ENCODE assay signal across 12 mouse cellular contexts in genomic region chr4:135248250-135249018, GRCm38 (mm10). TPM values are rescaled to one million over a fixed set of nuclear protein-coding genes. Genes with fewer than 3 reads are reported as not detected.
DNase-seq lines count a peak whose midpoint lies in the region; ATAC-seq lines count a peak whose summit lies in the region.
"Had no signal": no experiment of that assay in that cellular context is flagged by ENCODE, and none has a peak within 500 bp of the region (broad histone marks: within the 10 kb centered on the region; RNA-seq: fewer than 3 reads in every experiment).

No protein-coding gene starts in this region.

- no peak overlapping the region for H3K4me2 ChIP-seq in heart, embryonic 13.5 days
- H3K4me2 ChIP-seq in midbrain, embryonic 16.5 days (ENCODE audit: low read length): no peak overlapping the region
- H3K4me2 ChIP-seq in midbrain, embryonic 11.5 days: no peak overlapping the region
- no peak overlapping the region for H3K4me2 ChIP-seq in liver, embryonic 11.5 days

- no peak for DNase-seq in heart, postnatal 14 days
- DNase-seq in midbrain, embryonic 11.5 days (ENCODE audit: low spot score, missing footprints): no peak
- DNase-seq in liver, embryonic 11.5 days (ENCODE audit: low spot score): no peak
- peak; percentile 45 for DNase-seq in thymus, postnatal 4 days
- DNase-seq in lung, postnatal 10 days: no peak
- DNase-seq in embryo, embryonic 9.5 days (ENCODE audit: extremely low spot score): no peak
- DNase-seq: adrenal gland, postnatal 36 days; cerebellum, postnatal 14 days; lung, postnatal 4 days had no signal

- intact Hi-C loops in heart, postnatal 14 days (cut with DNase I): no loop called here

- no peak for ATAC-seq in heart, embryonic 13.5 days (ENCODE audit: extremely low read depth, insufficient number of reproducible peaks, low FRiP score, low TSS enrichment)
- no peak for ATAC-seq in midbrain, embryonic 16.5 days
- ATAC-seq in midbrain, embryonic 11.5 days (ENCODE audit: low FRiP score): no peak
- no peak for ATAC-seq in liver, embryonic 11.5 days (replicated peaks; ENCODE audit: low FRiP score)

- H3K27me3 ChIP-seq in heart, embryonic 13.5 days (replicated peaks): no peaks in the 10 kb centered on the region
- H3K27me3 ChIP-seq in midbrain, embryonic 16.5 days (ENCODE audit: control insufficient read depth, insufficient read depth, low read depth, low read length): no peaks in the 10 kb centered on the region
- no peaks in the 10 kb centered on the region for H3K27me3 ChIP-seq in midbrain, embryonic 11.5 days (ENCODE audit: control insufficient read depth, insufficient read depth, low read length)
- no peaks in the 10 kb centered on the region for H3K27me3 ChIP-seq in liver, embryonic 11.5 days (replicated peaks; ENCODE audit: control insufficient read depth, insufficient read depth, low read length)
- H3K27me3 ChIP-seq: forebrain, embryonic 12.5 days had no signal

- WGBS in heart, embryonic 13.5 days: 73% methylated on average over 9 of the region's 9 CpGs
- 60% methylated on average over 9 of the region's 9 CpGs for WGBS in midbrain, embryonic 16.5 days
- 74% methylated on average over 9 of the region's 9 CpGs for WGBS in midbrain, embryonic 11.5 days
- 63% methylated on average over 9 of the region's 9 CpGs for WGBS in liver, embryonic 11.5 days

- peaks cover 70% of the 10 kb centered on the region for H3K4me1 ChIP-seq in heart, embryonic 13.5 days
- peaks cover 6% of the 10 kb centered on the region for H3K4me1 ChIP-seq in midbrain, embryonic 16.5 days (ENCODE audit: control insufficient read depth, insufficient read depth, low read length)
- H3K4me1 ChIP-seq in midbrain, embryonic 11.5 days (ENCODE audit: control insufficient read depth, insufficient read depth, low read length): peaks cover 22% of the 10 kb centered on the region
- peaks cover 39% of the 10 kb centered on the region for H3K4me1 ChIP-seq in liver, embryonic 11.5 days (replicated peaks; ENCODE audit: control insufficient read depth, insufficient read depth, low read length)

- peaks cover 17% of the 10 kb centered on the region for H3K36me3 ChIP-seq in heart, embryonic 13.5 days
- no peaks in the 10 kb centered on the region for H3K36me3 ChIP-seq in midbrain, embryonic 16.5 days (ENCODE audit: control insufficient read depth, insufficient read depth, low read length)
- no peaks in the 10 kb centered on the region for H3K36me3 ChIP-seq in midbrain, embryonic 11.5 days (ENCODE audit: control insufficient read depth, insufficient read depth, low read length)
- no peaks in the 10 kb centered on the region; the same call in 1 of the 2 replicates for H3K36me3 ChIP-seq in liver, embryonic 11.5 days (ENCODE audit: control insufficient read depth, insufficient read depth, low read length)
- H3K36me3 ChIP-seq: forebrain, embryonic 12.5 days had no signal

- H3K9ac ChIP-seq in heart, embryonic 13.5 days: peak overlapping the region; percentile 65
- H3K9ac ChIP-seq in midbrain, embryonic 16.5 days (ENCODE audit: low read depth, low read length): 0 out of 2 replicates have a peak overlapping the region, but pooled peaks have one; percentile 12
- no peak overlapping the region for H3K9ac ChIP-seq in midbrain, embryonic 11.5 days (ENCODE audit: low read length)
- no peak overlapping the region for H3K9ac ChIP-seq in liver, embryonic 11.5 days (ENCODE audit: low read depth, low read length)
- H3K9ac ChIP-seq: forebrain, embryonic 12.5 days had no signal

- H3K27ac ChIP-seq in heart, embryonic 13.5 days (replicated peaks): peak overlapping the region; percentile 59
- H3K27ac ChIP-seq in midbrain, embryonic 16.5 days (ENCODE audit: low read length): 0 out of 2 replicates have a peak overlapping the region, but pooled peaks have one; percentile 10
- no peak overlapping the region for H3K27ac ChIP-seq in midbrain, embryonic 11.5 days (ENCODE audit: low read depth, low read length)
- H3K27ac ChIP-seq in liver, embryonic 11.5 days (ENCODE audit: low read depth, low read length): peak overlapping the region; percentile 3; the same call in 1 of the 2 replicates

- H3K4me3 ChIP-seq in heart, embryonic 13.5 days: no peak overlapping the region
- H3K4me3 ChIP-seq in midbrain, embryonic 16.5 days (ENCODE audit: low read depth, low read length): no peak overlapping the region
- H3K4me3 ChIP-seq in midbrain, embryonic 11.5 days (ENCODE audit: low read depth, low read length): no peak overlapping the region
- H3K4me3 ChIP-seq in liver, embryonic 11.5 days (ENCODE audit: low read depth, low read length): no peak overlapping the region
- H3K4me3 ChIP-seq: forebrain, embryonic 12.5 days had no signal

- H3K9me3 ChIP-seq in heart, embryonic 13.5 days: peaks cover 6% of the 10 kb centered on the region; the same call in 1 of the 2 replicates
- no peaks in the 10 kb centered on the region for H3K9me3 ChIP-seq in midbrain, embryonic 16.5 days (replicated peaks; ENCODE audit: control insufficient read depth, low read length, poor library complexity, severe bottlenecking)
- no peaks in the 10 kb centered on the region; the same call in 1 of the 2 replicates for H3K9me3 ChIP-seq in midbrain, embryonic 11.5 days (ENCODE audit: control insufficient read depth, low read length)
- no peaks in the 10 kb centered on the region for H3K9me3 ChIP-seq in liver, embryonic 11.5 days (ENCODE audit: control insufficient read depth, low read length)
- H3K9me3 ChIP-seq: forebrain, embryonic 12.5 days had no signal

RNA-seq across cellular contexts. Expression of gene Clic4, which starts 24.2 kb away (rescaled TPM):
- polyA plus RNA-seq in heart, embryonic 13.5 days (2015; fragmentation: Nextera tagmentation; extraction: Ambion mirVana): 202 and 213 TPM in 2 replicates
- total RNA-seq in heart, postnatal 14 days (2021): 100 to 1,000 TPM; 251 to 264 TPM
- 49.2 and 55.6 TPM in 2 replicates for polyA plus RNA-seq in midbrain, embryonic 16.5 days (2015; fragmentation: Nextera tagmentation; extraction: Ambion mirVana)
- polyA plus RNA-seq in midbrain, embryonic 11.5 days (2014; fragmentation: Nextera tagmentation; extraction: Ambion mirVana): 168 and 173 TPM in 2 replicates
- 149 and 176 TPM in 2 replicates for polyA plus RNA-seq in liver, embryonic 11.5 days (2014; fragmentation: Nextera tagmentation; extraction: Ambion mirVana)

Comparison
In these comparisons a context has a peak if more than half of its experiments do, and no peak if none do; other contexts are left out.
1. H3K9ac ChIP-seq: peak in heart, embryonic 13.5 days (single experiment) and midbrain, embryonic 16.5 days (single experiment); none in midbrain, embryonic 11.5 days (single experiment) and liver, embryonic 11.5 days (single experiment).